8 mouse cellular contexts compared by ENCODE assay signal in genomic region chr5:33704945-33705611, GRCm38 (mm10). TPM values are rescaled to one million over a fixed set of nuclear protein-coding genes. Genes with fewer than 3 reads are reported as not detected.
DNase-seq lines count a peak whose midpoint lies in the region; ATAC-seq and TF ChIP-seq lines count a peak whose summit lies in the region.

No protein-coding gene starts in this region.

- no peaks in the 10 kb centered on the region for H3K27me3 ChIP-seq in cerebellum, adult 2 months (ENCODE audit: control insufficient read depth, insufficient read depth, low read length)
- H3K27me3 ChIP-seq in megakaryocyte, embryonic 14.5 days (replicated peaks) = peaks cover 23% of the 10 kb centered on the region

- 34% methylated on average over 11 of the region's 11 CpGs for WGBS in cerebellum, adult 2 months

- peaks cover 3% of the 10 kb centered on the region; the same call in 1 of the 2 replicates for H3K4me1 ChIP-seq in cerebellum, adult 2 months (ENCODE audit: control insufficient read depth, insufficient read depth, low read length)
- peaks cover 82% of the 10 kb centered on the region for H3K4me1 ChIP-seq in megakaryocyte, embryonic 14.5 days

- peak; percentile 31 to 51 for DNase-seq in cerebellum, adult 2 months
- DNase-seq in cerebellum, adult 8-10 months = no peak
- peak; percentile 63 to 77 for DNase-seq in left cerebral cortex, postnatal 10 days (ENCODE audit: extremely low spot score in 1 of 2, low spot score in 2 of 2)
- DNase-seq in right cerebral cortex, postnatal 14 days = peak; percentile 41
- DNase-seq in natural killer cell, adult 2 months (ENCODE audit: low spot score in 2 of 2) = no peak
- DNase-seq in adrenal gland, adult 8-10 months = no peak

- no peak for TF ChIP-seq POLR2A in cerebellum, adult 2 months (IDR thresholded peaks at IDR 0.05; ENCODE audit: borderline replicate concordance, insufficient read depth, low read length)

- peaks cover 5% of the 10 kb centered on the region for H3K36me3 ChIP-seq in megakaryocyte, embryonic 14.5 days (replicated peaks; ENCODE audit: low read length)

- H3K4me3 ChIP-seq in cerebellum, adult 2 months (replicated peaks; ENCODE audit: insufficient read depth, low read depth, low read length) = no peak overlapping the region
- H3K4me3 ChIP-seq in megakaryocyte, embryonic 14.5 days (replicated peaks) = peak overlapping the region; percentile 85

- ATAC-seq in megakaryocyte, adult 5-6 weeks (ENCODE audit: poor library complexity, severe bottlenecking) = no peak

- H3K27ac ChIP-seq in cerebellum, adult 2 months (ENCODE audit: insufficient read depth, low read length) = no peak overlapping the region

- no peaks in the 10 kb centered on the region for H3K9me3 ChIP-seq in megakaryocyte, embryonic 14.5 days

- TF ChIP-seq CTCF in cerebellum, adult 2 months (IDR thresholded peaks at IDR 0.05; ENCODE audit: borderline replicate concordance, insufficient read depth, low read depth, low read length) = no peak

- intact Hi-C loops in left cerebral cortex, postnatal 10 days (cut with DNase I) = no loop called here

RNA-seq across cellular contexts. Expression of gene Fgfr3, which starts 16.4 kb away (rescaled TPM):
- polyA plus RNA-seq in cerebellum, adult 2 months (2012; rRNA removed) = 128 and 147 TPM in 2 replicates
- 0.39 and 0.68 TPM in 2 replicates for polyA plus RNA-seq in megakaryocyte, embryonic 14.5 days (2012; ENCODE audit: insufficient read depth, low replicate concordance)
- 0.30 TPM in 1 of 2 replicates, not detected in the other for total RNA-seq in megakaryocyte, adult 5-6 weeks (2015)
- total RNA-seq in megakaryocyte, adult 5-6 weeks (2017) = not detected in 2 replicates
- total RNA-seq in left cerebral cortex, postnatal 10 days (2021) = 100 to 1,000 TPM in 1 of 2 experiments, 10 to 100 TPM in 1; 71.3 to 109 TPM
- 1 to 10 TPM; 2.4 to 4.1 (median 3.1) TPM for total RNA-seq in adrenal gland, adult 8-10 months (2022)

RNA-seq across cellular contexts. Expression of gene Tmem129, which starts 46.9 kb away (rescaled TPM):
- 50.1 and 50.2 TPM in 2 replicates for polyA plus RNA-seq in cerebellum, adult 2 months (2012; rRNA removed)
- polyA plus RNA-seq in megakaryocyte, embryonic 14.5 days (2012; ENCODE audit: insufficient read depth, low replicate concordance) = 5.7 and 19.6 TPM in 2 replicates
- total RNA-seq in megakaryocyte, adult 5-6 weeks (2015) = 14.4 and 16.5 TPM in 2 replicates
- total RNA-seq in megakaryocyte, adult 5-6 weeks (2017) = 14.4 and 15.0 TPM in 2 replicates
- 10 to 100 TPM; 22.2 to 23.9 TPM for total RNA-seq in left cerebral cortex, postnatal 10 days (2021)
- total RNA-seq in adrenal gland, adult 8-10 months (2022) = 10 to 100 TPM; 28.6 to 37.7 (median 33.2) TPM

RNA-seq across cellular contexts. Expression of gene Tacc3, which starts 47.1 kb away (rescaled TPM):
- 9.2 and 9.8 TPM in 2 replicates for polyA plus RNA-seq in cerebellum, adult 2 months (2012; rRNA removed)
- 4.6 and 33.1 TPM in 2 replicates for polyA plus RNA-seq in megakaryocyte, embryonic 14.5 days (2012; ENCODE audit: insufficient read depth, low replicate concordance)
- total RNA-seq in megakaryocyte, adult 5-6 weeks (2015) = 162 and 163 TPM in 2 replicates
- 165 and 193 TPM in 2 replicates for total RNA-seq in megakaryocyte, adult 5-6 weeks (2017)
- 10 to 100 TPM in 1 of 2 experiments, 1 to 10 TPM in 1; 9.9 to 15.0 TPM for total RNA-seq in left cerebral cortex, postnatal 10 days (2021)
- total RNA-seq in adrenal gland, adult 8-10 months (2022) = 1 to 10 TPM; 3.5 to 9.6 (median 6.7) TPM

RNA-seq across cellular contexts. Expression of gene Slbp, which starts 52.7 kb away (rescaled TPM):
- 39.4 and 41.8 TPM in 2 replicates for polyA plus RNA-seq in cerebellum, adult 2 months (2012; rRNA removed)
- 14.6 and 43.9 TPM in 2 replicates for polyA plus RNA-seq in megakaryocyte, embryonic 14.5 days (2012; ENCODE audit: insufficient read depth, low replicate concordance)
- total RNA-seq in megakaryocyte, adult 5-6 weeks (2015) = 215 and 221 TPM in 2 replicates
- total RNA-seq in megakaryocyte, adult 5-6 weeks (2017) = 234 and 254 TPM in 2 replicates
- 10 to 100 TPM; 26.5 to 28.9 TPM for total RNA-seq in left cerebral cortex, postnatal 10 days (2021)
- total RNA-seq in adrenal gland, adult 8-10 months (2022) = 10 to 100 TPM; 34.0 to 42.1 (median 38.5) TPM

Comparison
In these comparisons a context has a peak if more than half of its experiments do, and no peak if none do; other contexts are left out.
1. DNase-seq: peak in cerebellum, adult 2 months (2 of 2), left cerebral cortex, postnatal 10 days (2 of 2) and right cerebral cortex, postnatal 14 days (single experiment); none in cerebellum, adult 8-10 months (single experiment), natural killer cell, adult 2 months (0 of 2) and adrenal gland, adult 8-10 months (single experiment).
2. RNA of gene Fgfr3, which starts 16.4 kb away (total RNA-seq): 71.3 to 109 TPM in left cerebral cortex, postnatal 10 days; 2.4 to 4.1 TPM in adrenal gland, adult 8-10 months and 0.30 TPM in megakaryocyte, adult 5-6 weeks; every median in the first group is over 10 times any median in the second.
3. RNA of gene Tacc3, which starts 47.1 kb away (total RNA-seq): 162 to 193 TPM in megakaryocyte, adult 5-6 weeks; 9.9 to 15.0 TPM in left cerebral cortex, postnatal 10 days and 3.5 to 9.6 TPM in adrenal gland, adult 8-10 months; every median in the first group is over 10 times any median in the second.